Mouse (Mus musculus) spleen, postnatal 14 days (tissue): ENCODE measurements around the gene Gm29735.
"Not testable (repeated sequence)": the region's sequence is repeated elsewhere in the genome, so short reads cannot be mapped to it uniquely, and the experiment has no call there.

Source experiments
- DNase-seq, 2 experiments: peaks; one replicate each; pipeline ENCODE4 v3.0.0; 2021 to 2022; ENCODE audit warnings: low spot score in 2 of 2

The Gm29735 gene

GRCm38 (mm10) chr7:142120629-142121028, 36.3 kb downstream of the Gm29735 start, which contains the start of gene Gm45618:
Gene Gm45618 (minus strand): TSS chr7:142120729.
- not testable (repeated sequence) for DNase-seq

- no peak for DNase-seq
These were observed 37.3 kb downstream of the Gm29735 start for GRCm38 (mm10) chr7:142119632-142120031.
